Mouse (Mus musculus): ENCODE measurements at regions not wholly inside any gene's neighbourhood (a gene's known extent, or its start where the extent isn't known, plus 50 kb on each side); places are given as distances from the start of the nearest gene placed in this dataset.
"Not testable (repeated sequence)": the region's sequence is repeated elsewhere in the genome, so short reads cannot be mapped to it uniquely, and the experiment has no call there.

GRCm38 (mm10) chr5:52010426-52010825 is 179.9 kb downstream of the Dhx15 start:
- DNase-seq, result no peak

- no peak for DNase-seq
Measured at GRCm38 (mm10) chr5:52008942-52009341, 181.4 kb downstream of the Dhx15 start.

- DNase-seq, result no peak
Measured at GRCm38 (mm10) chr5:52006843-52007242, 183.5 kb downstream of the Dhx15 start.

- no peak for DNase-seq
Measured at GRCm38 (mm10) chr5:51990847-51991610, 199.3 kb downstream of the Dhx15 start.

GRCm38 (mm10) chr5:51989396-51989795 is 200.9 kb downstream of the Dhx15 start:
- DNase-seq, result no peak

GRCm38 (mm10) chr5:51988913-51989312 is 201.4 kb downstream of the Dhx15 start:
- no peak for DNase-seq

GRCm38 (mm10) chr5:51984966-51985365 is 205.3 kb downstream of the Dhx15 start:
- no peak for DNase-seq

- no peak for DNase-seq
Measured at GRCm38 (mm10) chr5:51982780-51983179, 207.5 kb downstream of the Dhx15 start.

GRCm38 (mm10) chr5:51980901-51981300 is 209.4 kb downstream of the Dhx15 start:
- no peak for DNase-seq

- no peak for DNase-seq
Measured at GRCm38 (mm10) chr5:51952499-51952898, 237.8 kb downstream of the Dhx15 start.

- DNase-seq, result no peak
Measured at GRCm38 (mm10) chr5:51949996-51950395, 240.3 kb downstream of the Dhx15 start.

- no peak for DNase-seq
Measured at GRCm38 (mm10) chr5:51946062-51946461, 244.3 kb downstream of the Dhx15 start.

GRCm38 (mm10) chr5:51941925-51942291 is 248.4 kb downstream of the Dhx15 start:
- not testable (repeated sequence) for DNase-seq

- no peak for DNase-seq
Measured at GRCm38 (mm10) chr5:51941255-51941924, 248.9 kb downstream of the Dhx15 start.

- DNase-seq, result no peak
Measured at GRCm38 (mm10) chr5:51938845-51939244, 251.5 kb downstream of the Dhx15 start.

GRCm38 (mm10) chr5:51937320-51937719 is 253.0 kb downstream of the Dhx15 start:
- no peak for DNase-seq

GRCm38 (mm10) chr5:51935391-51936354 is 254.6 kb downstream of the Dhx15 start:
- DNase-seq, result no peak

- DNase-seq, result no peak
Measured at GRCm38 (mm10) chr5:51934910-51935309, 255.4 kb downstream of the Dhx15 start.

- no peak for DNase-seq
Measured at GRCm38 (mm10) chr5:51933331-51933730, 257.0 kb downstream of the Dhx15 start.

GRCm38 (mm10) chr5:51930416-51930815 is 259.9 kb downstream of the Dhx15 start:
- DNase-seq, result no peak

- no peak for DNase-seq
Measured at GRCm38 (mm10) chr5:51928801-51929200, 261.5 kb downstream of the Dhx15 start.

GRCm38 (mm10) chr5:51923417-51923816 is 266.9 kb downstream of the Dhx15 start:
- no peak for DNase-seq

GRCm38 (mm10) chr5:51922973-51923372 is 267.3 kb downstream of the Dhx15 start:
- DNase-seq, result no peak
